Mouse (Mus musculus): ENCODE results near the gene Gm15140.
"Not testable (repeated sequence)": the region's sequence is repeated elsewhere in the genome, so short reads cannot be mapped to it uniquely, and the experiment has no call there.

The Gm15140 gene

DNA sequence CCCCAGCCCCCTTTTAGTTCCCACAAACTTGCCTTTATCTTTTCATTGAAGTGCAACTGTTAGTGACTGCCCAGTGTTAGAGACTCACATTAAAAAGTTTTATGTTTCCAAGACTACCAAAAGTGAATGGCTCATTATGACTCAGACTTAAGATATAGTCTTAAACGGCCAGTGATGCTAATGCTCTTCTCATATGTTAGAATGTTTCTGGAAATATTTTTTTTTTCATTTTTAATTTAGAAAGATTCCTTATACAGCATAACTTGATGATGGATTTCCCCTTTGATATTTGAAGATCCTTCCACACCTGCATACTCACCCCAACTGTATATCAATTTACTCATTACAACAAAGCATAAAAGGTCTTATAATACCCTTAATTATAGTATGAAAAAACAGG lies at the start of gene Gm15140:
Gene Gm15140, minus strand, starts transcription at position 101 of the 400 bp plus-strand sequence.
- not testable (repeated sequence) for DNase-seq (ENCODE audit: low spot score in 2 of 2)

Measured in right cerebral cortex, postnatal 10 days (tissue).